Mouse (Mus musculus) liver, embryonic 15.5 days (tissue): Measurements from ENCODE around the gene Ccdc27. TPM values are rescaled to one million over a fixed set of nuclear protein-coding genes. Genes with fewer than 3 reads are reported as not detected.

Experiments used
- ATAC-seq: fragments of 200-750 bp; cut with Nextera tagmentation; 2 replicates; pipeline ENCODE4 v1.8.0; 2017; ENCODE audit warnings: moderate number of reproducible peaks, mild to moderate bottlenecking, moderate library complexity; ENCODE audit not compliant: insufficient read depth
- H3K27ac ChIP-seq: fragments of 300-500 bp; sonication (generic); replicated peaks from 2 replicates; pipeline ENCODE4 v1.5.1; 2015; ENCODE audit warnings: mild to moderate bottlenecking, inconsistent platforms
- H3K27me3 ChIP-seq: fragments of 300-500 bp; sonication (generic); 2 replicates; pipeline ENCODE4 v1.6.1; 2015; ENCODE audit warnings: mild to moderate bottlenecking, inconsistent platforms
- H3K36me3 ChIP-seq: fragments of 300-500 bp; sonication (generic); replicated peaks from 2 replicates; pipeline ENCODE4 v1.6.1; 2015; ENCODE audit warnings: moderate library complexity, mild to moderate bottlenecking, inconsistent platforms
- H3K4me1 ChIP-seq: fragments of 300-500 bp; sonication (generic); replicated peaks from 2 replicates; pipeline ENCODE4 v1.6.1; 2015; ENCODE audit warnings: inconsistent platforms
- H3K4me2 ChIP-seq: fragments of 300-500 bp; sonication (generic); 2 replicates; pipeline ENCODE4 v1.6.1; 2015; ENCODE audit warnings: moderate library complexity, mild to moderate bottlenecking, inconsistent platforms
- H3K4me3 ChIP-seq: fragments of 300-500 bp; sonication (generic); replicated peaks from 2 replicates; pipeline ENCODE4 v1.5.1; 2015; ENCODE audit warnings: mild to moderate bottlenecking, inconsistent platforms
- H3K9ac ChIP-seq: fragments of 300-500 bp; sonication (generic); 2 replicates; pipeline ENCODE4 v1.6.1; 2015; ENCODE audit warnings: moderate library complexity, mild to moderate bottlenecking, inconsistent platforms
- H3K9me3 ChIP-seq: fragments of 300-500 bp; sonication (generic); replicated peaks from 2 replicates; pipeline ENCODE4 v1.6.1; 2016; ENCODE audit warnings: inconsistent platforms
- WGBS: fragments of 180-500 bp; shearing (Covaris S2); methylation state at CpG from one replicate; pipeline ENCODE4 v1.1.7; 2015; ENCODE audit warnings: mixed read lengths; ENCODE audit not compliant: insufficient replicate concordance; 5-methylcytosine and 5-hydroxymethylcytosine counted together
- polyA plus RNA-seq: library from polyadenylated mRNA; unstranded; fragments of >200 nt; fragmentation: Nextera tagmentation; extraction: Ambion mirVana; gene quantifications from 2 replicates; pipeline ENCODE4 v1.2.1, GENCODE M21; 2015

Ccdc27 gene
- polyA plus RNA-seq, 1 experiment from 2014 or later = 0.08 TPM

- 42% methylated on average over 14 of the region's 14 CpGs for WGBS
- Histone ChIP-seq H3K4me3 (no peak overlapping the region), H3K27me3 (peaks cover 10% of the 10 kb centered on the region), H3K9me3 (no peaks in the 10 kb centered on the region), H3K36me3 (no peaks in the 10 kb centered on the region), H3K4me2 (no peak overlapping the region), H3K4me1 (no peaks in the 10 kb centered on the region), H3K27ac (no peak overlapping the region), H3K9ac (no peak overlapping the region)
- ATAC-seq = no peak
Observed at GRCm38 (mm10) chr4:154064827-154065773, 22.6 kb upstream of the Ccdc27 start.

GRCm38 (mm10) chr4:154057696-154058095 is 15.2 kb upstream of the Ccdc27 start:
- Histone ChIP-seq H3K4me2 (no peak overlapping the region), H3K4me3 (no peak overlapping the region), H3K9ac (no peak overlapping the region), H3K27ac (no peak overlapping the region), H3K9me3 (no peaks in the 10 kb centered on the region), H3K4me1 (no peaks in the 10 kb centered on the region), H3K27me3 (peaks cover 22% of the 10 kb centered on the region; the same call in 1 of the 2 replicates), H3K36me3 (no peaks in the 10 kb centered on the region)
- no peak for ATAC-seq
- 42% methylated on average over 4 of the region's 4 CpGs for WGBS

DNA sequence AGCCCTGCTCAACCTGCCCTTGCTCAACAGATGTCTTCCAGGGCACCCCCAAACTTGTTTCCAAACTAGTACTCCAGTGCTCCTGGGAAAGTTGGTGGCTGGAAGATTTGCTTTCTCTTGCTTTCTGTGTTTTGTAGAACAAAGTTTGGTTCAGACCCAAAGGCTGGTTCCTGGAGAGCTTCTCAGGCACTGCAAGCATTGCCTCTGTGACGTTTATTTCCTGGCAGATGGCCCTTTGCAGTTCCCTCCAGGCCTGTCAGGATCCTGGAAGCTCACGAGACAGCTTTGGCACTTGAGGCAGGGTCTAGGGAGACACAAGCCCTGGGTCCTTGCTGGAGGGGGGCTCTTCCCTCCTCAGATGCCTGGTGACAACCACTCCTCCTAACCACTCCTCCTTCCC is 14.2 kb upstream of the Ccdc27 start:
- no peaks in the 10 kb centered on the region for H3K4me1 ChIP-seq
- H3K27ac ChIP-seq = no peak overlapping the region

GRCm38 (mm10) chr4:154056046-154056445 is 13.6 kb upstream of the Ccdc27 start:
- Histone ChIP-seq H3K9me3 (no peaks in the 10 kb centered on the region), H3K27me3 (peaks cover 22% of the 10 kb centered on the region; the same call in 1 of the 2 replicates), H3K4me2 (no peak overlapping the region), H3K9ac (no peak overlapping the region), H3K4me1 (no peaks in the 10 kb centered on the region), H3K27ac (no peak overlapping the region), H3K4me3 (no peak overlapping the region), H3K36me3 (no peaks in the 10 kb centered on the region)
- ATAC-seq = no peak
- 64% methylated on average over 2 of the region's 2 CpGs for WGBS

More for the DNA sequence above, 14.2 kb upstream of the Ccdc27 start:
- Histone ChIP-seq H3K9ac (no peak overlapping the region), H3K27me3 (peaks cover 22% of the 10 kb centered on the region; the same call in 1 of the 2 replicates), H3K4me2 (no peak overlapping the region), H3K4me3 (no peak overlapping the region), H3K36me3 (no peaks in the 10 kb centered on the region), H3K9me3 (no peaks in the 10 kb centered on the region)
- 33% methylated on average over 2 of the region's 2 CpGs for WGBS
- ATAC-seq = no peak

DNA sequence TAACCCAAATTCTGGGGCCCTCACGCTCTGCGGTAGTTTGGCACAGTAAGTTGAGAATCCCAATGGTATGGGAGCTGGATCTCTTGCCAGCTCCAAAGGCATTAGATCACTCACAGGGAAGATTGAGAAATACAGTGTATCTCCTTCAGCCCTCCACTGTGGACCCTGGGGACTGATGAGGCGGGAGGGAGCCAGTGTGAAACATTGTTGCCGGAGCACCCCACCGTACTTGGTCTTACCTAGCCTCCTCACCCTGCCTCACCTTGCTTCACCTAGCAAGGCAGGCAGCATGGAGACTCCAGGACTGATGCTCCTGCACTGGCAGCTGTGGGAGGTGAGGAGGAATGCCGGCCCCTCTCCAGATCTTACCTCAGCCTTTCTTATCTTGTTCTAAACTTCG is 13.0 kb upstream of the Ccdc27 start:
- no peak overlapping the region for H3K4me2 ChIP-seq
- H3K27me3 ChIP-seq = peaks cover 22% of the 10 kb centered on the region; the same call in 1 of the 2 replicates
- H3K9me3 ChIP-seq = no peaks in the 10 kb centered on the region
- no peak overlapping the region for H3K27ac ChIP-seq
- no peak for ATAC-seq
- no peak overlapping the region for H3K4me3 ChIP-seq
- H3K4me1 ChIP-seq = no peaks in the 10 kb centered on the region
- no peaks in the 10 kb centered on the region for H3K36me3 ChIP-seq
- WGBS = 68% methylated on average over 7 of the region's 7 CpGs
- no peak overlapping the region for H3K9ac ChIP-seq

GRCm38 (mm10) chr4:154053065-154053464 is 10.6 kb upstream of the Ccdc27 start:
- no peaks in the 10 kb centered on the region for H3K9me3 ChIP-seq
- no peak overlapping the region for H3K4me2 ChIP-seq
- WGBS = 36% methylated on average over 4 of the region's 4 CpGs

DNA sequence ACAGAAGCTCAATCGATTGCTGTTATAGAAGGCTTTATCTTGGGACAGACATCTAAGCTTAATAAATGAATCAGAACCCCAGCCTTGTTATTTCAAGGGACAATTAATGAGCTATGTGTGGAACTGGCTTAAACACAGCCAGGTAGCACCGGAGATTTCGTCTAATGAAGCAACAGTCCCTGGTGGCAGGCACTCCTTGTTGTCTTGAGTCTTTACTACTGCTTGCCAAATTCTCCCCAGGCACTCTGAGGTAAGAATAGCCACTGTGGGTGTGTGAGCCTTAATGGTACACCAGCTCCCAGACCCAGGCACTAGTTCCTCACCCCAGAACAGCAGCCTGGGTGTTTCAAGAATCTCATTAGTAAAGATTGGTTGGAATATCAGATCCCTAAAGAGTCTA is 8.9 kb upstream of the Ccdc27 start:
- no peaks in the 10 kb centered on the region for H3K9me3 ChIP-seq
- 73% methylated on average over 3 of the region's 3 CpGs for WGBS
- no peak overlapping the region for H3K27ac ChIP-seq
- no peaks in the 10 kb centered on the region for H3K36me3 ChIP-seq
- H3K27me3 ChIP-seq = peaks cover 20% of the 10 kb centered on the region; the same call in 1 of the 2 replicates
- no peak for ATAC-seq
- no peaks in the 10 kb centered on the region for H3K4me1 ChIP-seq
- H3K4me2 ChIP-seq = no peak overlapping the region
- H3K4me3 ChIP-seq = no peak overlapping the region
- no peak overlapping the region for H3K9ac ChIP-seq

More at GRCm38 (mm10) chr4:154053065-154053464, 10.6 kb upstream of the Ccdc27 start:
- Histone ChIP-seq H3K27ac (no peak overlapping the region), H3K9ac (no peak overlapping the region), H3K4me1 (no peaks in the 10 kb centered on the region), H3K36me3 (no peaks in the 10 kb centered on the region), H3K4me3 (no peak overlapping the region), H3K27me3 (peaks cover 22% of the 10 kb centered on the region; the same call in 1 of the 2 replicates)
- ATAC-seq = no peak

- H3K36me3 ChIP-seq = no peaks in the 10 kb centered on the region
- H3K27ac ChIP-seq = no peak overlapping the region
- H3K9me3 ChIP-seq = no peaks in the 10 kb centered on the region
- 53% methylated on average over 5 of the region's 5 CpGs for WGBS
- no peak overlapping the region for H3K4me3 ChIP-seq
- peaks cover 7% of the 10 kb centered on the region; the same call in 1 of the 2 replicates for H3K27me3 ChIP-seq
- H3K9ac ChIP-seq = no peak overlapping the region
- ATAC-seq = no peak
- no peaks in the 10 kb centered on the region for H3K4me1 ChIP-seq
- H3K4me2 ChIP-seq = no peak overlapping the region
Observed at GRCm38 (mm10) chr4:154045837-154046236, 3.4 kb upstream of the Ccdc27 start.

DNA sequence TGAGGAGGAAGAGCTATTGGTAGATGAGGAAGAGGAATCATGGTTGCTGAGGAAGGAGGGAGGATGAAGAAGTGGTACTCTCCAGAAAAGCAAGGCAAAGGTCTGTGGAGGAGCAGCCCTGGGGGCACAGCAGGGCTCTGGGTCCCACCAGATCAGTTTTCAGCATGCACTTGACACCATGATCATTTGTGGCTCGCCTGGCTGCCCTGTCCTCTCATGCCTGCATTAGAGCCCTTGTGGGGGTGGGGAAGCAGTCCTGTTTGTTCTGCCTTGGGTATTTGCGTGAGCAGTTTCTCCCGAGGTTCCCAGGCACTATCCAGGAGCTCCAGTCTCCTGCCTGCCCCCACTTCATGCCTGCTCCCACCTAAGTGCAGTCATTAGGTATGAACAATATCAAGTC is 5.4 kb downstream of the Ccdc27 start:
- Histone ChIP-seq H3K27me3 (peaks cover 12% of the 10 kb centered on the region; the same call in 1 of the 2 replicates), H3K4me2 (no peak overlapping the region), H3K36me3 (no peaks in the 10 kb centered on the region), H3K9ac (no peak overlapping the region), H3K4me3 (no peak overlapping the region), H3K4me1 (peaks cover 16% of the 10 kb centered on the region), H3K27ac (no peak overlapping the region), H3K9me3 (no peaks in the 10 kb centered on the region)
- ATAC-seq = no peak
- 32% methylated on average over 3 of the region's 3 CpGs for WGBS

- H3K9me3 ChIP-seq = no peaks in the 10 kb centered on the region
- no peak overlapping the region for H3K4me2 ChIP-seq
- no peak for ATAC-seq
- H3K4me1 ChIP-seq = peaks cover 61% of the 10 kb centered on the region
- no peak overlapping the region for H3K9ac ChIP-seq
- 0 out of 2 replicates have a peak, but pooled peaks cover 6% of the 10 kb centered on the region for H3K36me3 ChIP-seq
- H3K27ac ChIP-seq = no peak overlapping the region
- no peaks in the 10 kb centered on the region for H3K27me3 ChIP-seq
- H3K4me3 ChIP-seq = no peak overlapping the region
Observed at GRCm38 (mm10) chr4:154028646-154029045, 13.8 kb downstream of the Ccdc27 start.

- no peak for ATAC-seq
- H3K9me3 ChIP-seq = no peaks in the 10 kb centered on the region
- peak overlapping the region; percentile 84; the same call in 1 of the 2 replicates for H3K4me3 ChIP-seq
- peaks cover 11% of the 10 kb centered on the region for H3K36me3 ChIP-seq
- H3K4me2 ChIP-seq = peak overlapping the region; percentile 93
- 0 out of 2 replicates have a peak overlapping the region, but pooled peaks have one; percentile 94 for H3K27ac ChIP-seq
- H3K9ac ChIP-seq = no peak overlapping the region
- no peaks in the 10 kb centered on the region for H3K27me3 ChIP-seq
- 84% methylated on average over 7 of the region's 7 CpGs for WGBS
- H3K4me1 ChIP-seq = peaks cover 61% of the 10 kb centered on the region
Observed at GRCm38 (mm10) chr4:154028066-154028465, 14.4 kb downstream of the Ccdc27 start.
